Mouse (Mus musculus) erythroblast, embryonic 14.5 days (primary cell): ENCODE results near the gene Pitpna. TPM values are rescaled to one million over a fixed set of nuclear protein-coding genes. Genes with fewer than 3 reads are reported as not detected.

Source experiments
- H3K27me3 ChIP-seq: 2 replicates; pipeline ENCODE4 v1.6.1; 2012; ENCODE audit warnings: inconsistent platforms; ENCODE audit not compliant: control insufficient read depth
- H3K36me3 ChIP-seq: 2 replicates; pipeline ENCODE4 v1.6.1; 2012; ENCODE audit warnings: mild to moderate bottlenecking, inconsistent platforms; ENCODE audit not compliant: control insufficient read depth
- H3K4me1 ChIP-seq: 2 replicates; pipeline ENCODE4 v1.6.1; 2012; ENCODE audit warnings: inconsistent platforms; ENCODE audit not compliant: control insufficient read depth
- H3K4me3 ChIP-seq: replicated peaks from 2 replicates; pipeline ENCODE3; 2012; ENCODE audit warnings: moderate library complexity, mild to moderate bottlenecking, inconsistent platforms
- H3K9me3 ChIP-seq: 2 replicates; pipeline ENCODE4 v1.6.1; 2012; ENCODE audit warnings: low read length, inconsistent platforms, mixed read lengths; ENCODE audit not compliant: control insufficient read depth
- GATA1 ChIP-seq: IDR thresholded peaks from 2 replicates; pipeline ENCODE4 v1.6.1; 2012; ENCODE audit warnings: low read length, inconsistent platforms, mixed read lengths
- TAL1 ChIP-seq: IDR thresholded peaks from 3 replicates; pipeline ENCODE4 v1.6.1; 2012; ENCODE audit warnings: low read length, inconsistent platforms, mixed read lengths
- polyA plus RNA-seq: library from polyadenylated mRNA; stranded (reverse); fragments of >175 nt; gene quantifications from 2 replicates; pipeline ENCODE4 v1.2.3, GENCODE M21; 2012

Pitpna gene
- polyA plus RNA-seq, 1 experiment: 2.7 TPM

GRCm38 (mm10) chr11:75651426-75652221, 63.7 kb downstream of the Pitpna start:
- no peaks in the 10 kb centered on the region for H3K27me3 ChIP-seq
- peak overlapping the region; percentile 83 for H3K4me3 ChIP-seq
- TF ChIP-seq TAL1 (no peak), GATA1 (no peak)
- H3K36me3 ChIP-seq: peaks cover 18% of the 10 kb centered on the region
- H3K4me1 ChIP-seq: peaks cover 74% of the 10 kb centered on the region
- no peaks in the 10 kb centered on the region for H3K9me3 ChIP-seq

GRCm38 (mm10) chr11:75652222-75652941, 64.5 kb downstream of the Pitpna start:
- H3K9me3 ChIP-seq: no peaks in the 10 kb centered on the region
- H3K4me1 ChIP-seq: peaks cover 82% of the 10 kb centered on the region
- H3K27me3 ChIP-seq: no peaks in the 10 kb centered on the region
- peak overlapping the region; percentile 83 for H3K4me3 ChIP-seq
- peaks cover 15% of the 10 kb centered on the region for H3K36me3 ChIP-seq
- TF ChIP-seq TAL1: no peak
- no peak for TF ChIP-seq GATA1

- Histone ChIP-seq H3K36me3 (peaks cover 16% of the 10 kb centered on the region), H3K4me1 (peaks cover 82% of the 10 kb centered on the region), H3K9me3 (no peaks in the 10 kb centered on the region), H3K27me3 (no peaks in the 10 kb centered on the region), H3K4me3 (peak overlapping the region; percentile 80)
- TF ChIP-seq GATA1 (no peak), TAL1 (no peak)
These were observed 65.2 kb downstream of the Pitpna start for GRCm38 (mm10) chr11:75652942-75653684.

GRCm38 (mm10) chr11:75653781-75654470, 66.0 kb downstream of the Pitpna start:
- TF ChIP-seq GATA1 (no peak), TAL1 (no peak)
- H3K4me3 ChIP-seq: peak overlapping the region; percentile 80
- peaks cover 81% of the 10 kb centered on the region for H3K4me1 ChIP-seq
- H3K27me3 ChIP-seq: no peaks in the 10 kb centered on the region
- no peaks in the 10 kb centered on the region for H3K9me3 ChIP-seq
- H3K36me3 ChIP-seq: peaks cover 20% of the 10 kb centered on the region

GRCm38 (mm10) chr11:75654471-75655390, 66.8 kb downstream of the Pitpna start:
- TF ChIP-seq GATA1 (no peak), TAL1 (no peak)
- Histone ChIP-seq H3K9me3 (no peaks in the 10 kb centered on the region), H3K27me3 (no peaks in the 10 kb centered on the region), H3K4me1 (peaks cover 73% of the 10 kb centered on the region), H3K36me3 (peaks cover 26% of the 10 kb centered on the region), H3K4me3 (peak overlapping the region; percentile 80)

GRCm38 (mm10) chr11:75655621-75656545, 68.0 kb downstream of the Pitpna start:
- no peaks in the 10 kb centered on the region for H3K27me3 ChIP-seq
- H3K9me3 ChIP-seq: no peaks in the 10 kb centered on the region
- H3K36me3 ChIP-seq: peaks cover 38% of the 10 kb centered on the region
- H3K4me3 ChIP-seq: peak overlapping the region; percentile 80
- no peak for TF ChIP-seq GATA1
- no peak for TF ChIP-seq TAL1
- peaks cover 65% of the 10 kb centered on the region for H3K4me1 ChIP-seq
